Mouse (Mus musculus) fat pad, adult 2 months (tissue): ENCODE data around the gene Cfap20.

Experiments
- DNase-seq: peaks from one replicate; pipeline ENCODE4 v3.0.0-alpha.2; 2011; ENCODE audit warnings: low read depth, low spot score; ENCODE audit errors: extremely low read depth

Cfap20 gene

GRCm38 (mm10) chr8:95434686-95435439, at the start of gene Cfap20:
Cfap20 (minus strand) TSS chr8:95434869.
- peak; percentile 74 for DNase-seq

- DNase-seq, result no peak
These were observed 35.3 kb upstream of the Cfap20 start for GRCm38 (mm10) chr8:95470008-95470407.

GRCm38 (mm10) chr8:95468995-95469394, 34.3 kb upstream of the Cfap20 start:
- no peak for DNase-seq

- DNase-seq, result no peak
These were observed 31.9 kb upstream of the Cfap20 start for GRCm38 (mm10) chr8:95466543-95466942.

GRCm38 (mm10) chr8:95452518-95452917, 17.8 kb upstream of the Cfap20 start:
- no peak for DNase-seq

GRCm38 (mm10) chr8:95450271-95450670, 15.6 kb upstream of the Cfap20 start:
- DNase-seq, result no peak

GRCm38 (mm10) chr8:95447661-95448060, 13.0 kb upstream of the Cfap20 start:
- DNase-seq, result no peak

GRCm38 (mm10) chr8:95445042-95445441, 10.4 kb upstream of the Cfap20 start:
- no peak for DNase-seq

GRCm38 (mm10) chr8:95441491-95442039, 6.9 kb upstream of the Cfap20 start:
- no peak for DNase-seq

GRCm38 (mm10) chr8:95440168-95440709, 5.6 kb upstream of the Cfap20 start:
- DNase-seq, result no peak

- DNase-seq, result no peak
These were observed 4.8 kb upstream of the Cfap20 start for GRCm38 (mm10) chr8:95439421-95439820.

GRCm38 (mm10) chr8:95437341-95437992, 2.8 kb upstream of the Cfap20 start:
- no peak for DNase-seq

GRCm38 (mm10) chr8:95435930-95436329, 1.3 kb upstream of the Cfap20 start:
- no peak for DNase-seq

- DNase-seq, result no peak
These were observed 802 bp upstream of the Cfap20 start for GRCm38 (mm10) chr8:95435471-95435870.

GRCm38 (mm10) chr8:95434233-95434632, 436 bp downstream of the Cfap20 start:
- DNase-seq, result no peak

- no peak for DNase-seq
These were observed 1.5 kb downstream of the Cfap20 start for GRCm38 (mm10) chr8:95433124-95433523.

- DNase-seq, result no peak
These were observed 2.2 kb downstream of the Cfap20 start for GRCm38 (mm10) chr8:95432471-95432870.

GRCm38 (mm10) chr8:95429945-95430344, 4.7 kb downstream of the Cfap20 start:
- DNase-seq, result no peak

- no peak for DNase-seq
These were observed 6.8 kb downstream of the Cfap20 start for GRCm38 (mm10) chr8:95427594-95428535.

GRCm38 (mm10) chr8:95426781-95427281, 7.8 kb downstream of the Cfap20 start:
- no peak for DNase-seq

GRCm38 (mm10) chr8:95424682-95425081, 10.0 kb downstream of the Cfap20 start:
- DNase-seq, result no peak
